Mouse (Mus musculus): ENCODE data around the gene Gstp2. TPM values are rescaled to one million over a fixed set of nuclear protein-coding genes. Genes with fewer than 3 reads are reported as not detected.
A peak's percentile ranks its signal among the peaks of the same experiment; 100 is the strongest.

Gstp2 gene
- 24.3 and 35.8 TPM in 2 replicates for polyA plus RNA-seq (2015; fragmentation: Nextera tagmentation; extraction: Ambion mirVana)

GRCm38 (mm10) chr19:4045966-4046865, at the start of gene Gstp2:
Gene Gstp2 (minus strand): TSS chr19:4046023.
- H3K4me3 ChIP-seq (replicated peaks), result no peak within 1 kb of the TSS
- ATAC-seq, result peak; percentile 81
- no peaks in the 10 kb centered on the region for H3K9me3 ChIP-seq
- peak within 1 kb of the TSS; percentile 88 for H3K27ac ChIP-seq
- peak within 1 kb of the TSS; percentile 46 for H3K4me2 ChIP-seq (replicated peaks)
- no peaks in the 10 kb centered on the region for H3K27me3 ChIP-seq (replicated peaks)
- no peaks in the 10 kb centered on the region for H3K36me3 ChIP-seq
- 24% methylated on average over 16 of the region's 16 CpGs for WGBS
- peaks cover 8% of the 10 kb centered on the region for H3K4me1 ChIP-seq (replicated peaks)
- H3K9ac ChIP-seq, result no peak within 1 kb of the TSS; the same call in 1 of the 2 replicates

DNA sequence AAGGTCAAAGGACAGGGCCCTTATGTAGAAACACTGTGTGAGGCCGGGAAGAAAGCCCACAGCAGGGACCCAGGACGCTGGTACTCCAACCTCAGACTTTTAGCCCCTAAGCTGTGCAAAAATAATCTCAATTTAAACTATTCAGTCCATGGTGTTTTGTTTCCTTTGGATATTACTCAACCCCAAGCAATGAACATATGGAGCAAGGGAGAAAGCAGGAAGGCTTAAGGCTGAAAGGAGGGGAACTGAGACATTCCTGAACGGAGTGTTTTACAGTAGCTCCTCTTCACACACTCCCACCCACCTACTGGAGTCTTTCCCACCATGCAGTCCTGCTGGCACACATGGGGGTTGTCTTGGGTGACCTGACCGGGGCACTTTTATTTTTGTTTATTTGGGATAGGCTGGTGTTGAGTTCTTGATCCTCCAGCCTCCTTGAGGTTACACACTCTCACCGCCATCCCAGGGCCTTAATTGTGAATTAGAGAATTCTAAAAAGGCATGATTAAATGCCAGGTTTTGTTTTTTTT, 49.0 kb upstream of the Gstp2 start:
- H3K9ac ChIP-seq, result no peak overlapping the region
- no peaks in the 10 kb centered on the region for H3K9me3 ChIP-seq
- H3K4me3 ChIP-seq (replicated peaks), result no peak overlapping the region
- no peak for ATAC-seq
- H3K4me1 ChIP-seq (replicated peaks), result peaks cover 25% of the 10 kb centered on the region
- H3K4me2 ChIP-seq (replicated peaks), result no peak overlapping the region
- no peaks in the 10 kb centered on the region for H3K27me3 ChIP-seq (replicated peaks)
- WGBS, result 80% methylated on average over 5 of the region's 5 CpGs
- no peaks in the 10 kb centered on the region for H3K36me3 ChIP-seq
- no peak overlapping the region for H3K27ac ChIP-seq

DNA sequence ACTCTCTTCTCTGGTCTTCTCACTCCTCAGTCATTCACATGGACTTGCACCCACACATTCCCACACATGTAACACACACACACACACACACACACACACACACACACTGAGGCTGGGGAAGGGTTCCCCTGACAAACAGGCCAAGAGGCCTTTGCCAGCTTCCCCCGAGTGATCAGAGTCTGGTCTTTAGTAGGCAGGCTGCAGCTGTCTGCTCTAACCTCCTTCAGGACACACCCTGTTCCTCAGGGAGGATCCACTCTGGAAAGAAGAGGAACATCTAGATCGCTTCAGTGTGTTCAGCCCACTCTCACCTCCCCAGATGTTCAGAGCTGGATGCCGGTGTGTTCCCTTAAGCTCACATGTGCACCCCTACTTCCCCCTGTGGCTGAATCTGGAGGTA, 48.5 kb upstream of the Gstp2 start:
- ATAC-seq, result no peak

GRCm38 (mm10) chr19:4093772-4094171, 47.9 kb upstream of the Gstp2 start:
- no peaks in the 10 kb centered on the region for H3K27me3 ChIP-seq (replicated peaks)
- 64% methylated on average over 7 of the region's 7 CpGs for WGBS
- no peak overlapping the region for H3K9ac ChIP-seq
- ATAC-seq, result no peak
- no peak overlapping the region for H3K4me3 ChIP-seq (replicated peaks)
- H3K4me2 ChIP-seq (replicated peaks), result no peak overlapping the region
- H3K27ac ChIP-seq, result no peak overlapping the region
- no peaks in the 10 kb centered on the region for H3K9me3 ChIP-seq
- peaks cover 14% of the 10 kb centered on the region for H3K4me1 ChIP-seq (replicated peaks)
- no peaks in the 10 kb centered on the region for H3K36me3 ChIP-seq

More for the DNA sequence above, 48.5 kb upstream of the Gstp2 start:
- WGBS, result 69% methylated on average over 3 of the region's 3 CpGs
- no peaks in the 10 kb centered on the region for H3K36me3 ChIP-seq
- no peak overlapping the region for H3K4me2 ChIP-seq (replicated peaks)
- no peaks in the 10 kb centered on the region for H3K9me3 ChIP-seq
- no peaks in the 10 kb centered on the region for H3K27me3 ChIP-seq (replicated peaks)
- H3K27ac ChIP-seq, result no peak overlapping the region
- H3K9ac ChIP-seq, result 0 out of 2 replicates have a peak overlapping the region, but pooled peaks have one; percentile 17
- no peak overlapping the region for H3K4me3 ChIP-seq (replicated peaks)
- H3K4me1 ChIP-seq (replicated peaks), result peaks cover 20% of the 10 kb centered on the region

DNA sequence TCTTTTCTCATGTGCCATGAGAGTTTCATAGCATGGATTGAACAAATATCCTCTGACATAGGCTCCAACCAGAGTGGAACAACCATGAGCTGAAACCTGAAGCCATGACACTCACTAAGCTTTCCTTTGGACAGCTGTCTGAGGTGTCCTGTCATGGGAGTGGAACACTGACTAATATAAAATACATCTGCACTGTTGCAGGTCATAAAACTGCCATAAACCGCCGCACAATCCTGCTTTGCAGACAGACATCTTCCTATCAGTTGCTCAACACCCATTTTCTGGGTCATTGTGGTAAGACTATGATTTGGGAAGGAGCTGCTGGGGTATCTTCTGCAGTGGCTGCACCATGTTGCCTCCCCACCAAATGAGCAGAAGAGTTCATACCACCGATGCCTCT, 46.9 kb upstream of the Gstp2 start:
- Histone ChIP-seq H3K9ac (no peak overlapping the region), H3K4me2 (replicated peaks) (no peak overlapping the region), H3K9me3 (no peaks in the 10 kb centered on the region), H3K27ac (no peak overlapping the region), H3K36me3 (no peaks in the 10 kb centered on the region), H3K27me3 (replicated peaks) (no peaks in the 10 kb centered on the region), H3K4me3 (replicated peaks) (no peak overlapping the region), H3K4me1 (replicated peaks) (peaks cover 6% of the 10 kb centered on the region)
- WGBS, result 69% methylated on average over 3 of the region's 3 CpGs
- no peak for ATAC-seq

DNA sequence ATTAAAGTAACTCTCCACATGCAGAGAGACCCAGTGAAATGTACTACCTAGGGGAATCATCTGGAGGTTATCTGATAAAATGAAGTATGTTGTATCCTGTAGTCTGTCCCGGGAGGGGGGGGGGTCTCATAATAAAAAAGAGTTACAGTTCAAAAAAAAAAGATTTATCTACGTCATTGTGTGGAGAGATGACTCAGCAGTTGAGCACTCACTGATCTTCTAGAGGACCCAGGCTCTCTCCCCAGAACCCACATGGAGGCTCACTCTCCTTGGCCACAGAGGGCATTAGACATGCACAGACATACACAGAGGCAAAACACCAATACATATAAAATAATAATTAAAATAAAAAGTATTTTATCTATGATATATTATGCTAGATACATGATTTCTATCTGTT, 45.6 kb upstream of the Gstp2 start:
- no peak overlapping the region for H3K27ac ChIP-seq
- peaks cover 2% of the 10 kb centered on the region; the same call in 1 of the 2 replicates for H3K4me1 ChIP-seq (replicated peaks)
- ATAC-seq, result no peak
- no peaks in the 10 kb centered on the region for H3K27me3 ChIP-seq (replicated peaks)
- 68% methylated on average over 2 of the region's 2 CpGs for WGBS
- H3K9me3 ChIP-seq, result no peaks in the 10 kb centered on the region
- H3K4me2 ChIP-seq (replicated peaks), result no peak overlapping the region
- H3K4me3 ChIP-seq (replicated peaks), result no peak overlapping the region
- H3K36me3 ChIP-seq, result no peaks in the 10 kb centered on the region
- H3K9ac ChIP-seq, result no peak overlapping the region

DNA sequence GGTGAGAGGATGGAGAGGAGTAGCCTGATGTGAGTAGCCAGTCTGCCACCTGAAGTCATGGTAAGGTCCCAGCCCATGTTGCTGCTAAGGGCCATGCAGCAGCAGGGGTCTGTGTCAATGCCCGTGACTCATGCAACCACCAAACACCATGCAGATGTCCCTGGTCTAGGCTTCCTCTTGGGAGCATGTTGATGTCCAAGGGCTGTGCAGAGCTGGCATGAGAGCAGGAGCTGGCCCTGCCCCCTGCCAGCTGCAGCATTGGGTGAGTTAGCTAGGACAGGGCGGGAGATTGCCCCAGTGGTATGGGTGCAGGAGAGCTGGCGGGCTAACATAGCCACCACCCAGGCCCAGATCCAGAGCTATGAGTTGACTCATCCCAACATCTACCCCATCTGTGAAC, 44.6 kb upstream of the Gstp2 start:
- no peak overlapping the region for H3K4me2 ChIP-seq (replicated peaks)
- H3K27me3 ChIP-seq (replicated peaks), result no peaks in the 10 kb centered on the region
- H3K4me3 ChIP-seq (replicated peaks), result no peak overlapping the region
- ATAC-seq, result no peak
- no peaks in the 10 kb centered on the region for H3K4me1 ChIP-seq (replicated peaks)
- no peaks in the 10 kb centered on the region for H3K36me3 ChIP-seq
- H3K27ac ChIP-seq, result no peak overlapping the region
- 88% methylated on average over 3 of the region's 3 CpGs for WGBS
- no peak overlapping the region for H3K9ac ChIP-seq
- H3K9me3 ChIP-seq, result no peaks in the 10 kb centered on the region

- no peaks in the 10 kb centered on the region for H3K9me3 ChIP-seq
- H3K4me1 ChIP-seq (replicated peaks), result 0 out of 2 replicates have a peak, but pooled peaks cover under 1% of the 10 kb centered on the region
- ATAC-seq, result no peak
- 78% methylated on average over 6 of the region's 6 CpGs for WGBS
- H3K9ac ChIP-seq, result no peak overlapping the region
- H3K27me3 ChIP-seq (replicated peaks), result no peaks in the 10 kb centered on the region
- H3K27ac ChIP-seq, result no peak overlapping the region
- H3K4me2 ChIP-seq (replicated peaks), result no peak overlapping the region
- H3K4me3 ChIP-seq (replicated peaks), result no peak overlapping the region
- no peaks in the 10 kb centered on the region for H3K36me3 ChIP-seq
These were observed 43.3 kb upstream of the Gstp2 start for GRCm38 (mm10) chr19:4089128-4089527.

DNA sequence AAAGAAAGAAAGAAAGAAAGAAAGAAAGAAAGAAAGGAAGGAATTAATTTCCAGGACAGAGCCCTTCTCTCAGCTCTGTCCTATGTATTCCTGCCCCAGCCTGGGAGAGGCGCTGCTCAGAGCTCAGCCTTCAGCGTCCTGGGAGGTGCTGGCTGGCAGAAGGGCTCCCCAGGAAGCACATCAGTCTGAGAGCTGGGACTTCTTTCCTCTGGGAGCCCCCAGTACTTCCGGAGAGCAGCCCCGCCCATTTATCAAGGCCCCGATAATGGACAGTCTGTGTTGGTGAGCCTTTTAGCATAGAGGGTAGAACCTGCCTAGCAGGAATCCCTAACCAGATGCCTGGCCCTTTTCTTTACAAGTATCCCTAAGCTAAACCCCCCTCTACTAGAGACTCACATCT, 42.3 kb upstream of the Gstp2 start:
- no peak overlapping the region for H3K4me2 ChIP-seq (replicated peaks)
- H3K36me3 ChIP-seq, result no peaks in the 10 kb centered on the region
- H3K9me3 ChIP-seq, result no peaks in the 10 kb centered on the region
- 43% methylated on average over 5 of the region's 5 CpGs for WGBS
- no peak overlapping the region for H3K9ac ChIP-seq
- ATAC-seq, result 0 out of 2 replicates have a peak, but pooled peaks have one; percentile 27
- 0 out of 2 replicates have a peak, but pooled peaks cover 4% of the 10 kb centered on the region for H3K4me1 ChIP-seq (replicated peaks)
- no peak overlapping the region for H3K27ac ChIP-seq
- no peak overlapping the region for H3K4me3 ChIP-seq (replicated peaks)
- H3K27me3 ChIP-seq (replicated peaks), result no peaks in the 10 kb centered on the region

DNA sequence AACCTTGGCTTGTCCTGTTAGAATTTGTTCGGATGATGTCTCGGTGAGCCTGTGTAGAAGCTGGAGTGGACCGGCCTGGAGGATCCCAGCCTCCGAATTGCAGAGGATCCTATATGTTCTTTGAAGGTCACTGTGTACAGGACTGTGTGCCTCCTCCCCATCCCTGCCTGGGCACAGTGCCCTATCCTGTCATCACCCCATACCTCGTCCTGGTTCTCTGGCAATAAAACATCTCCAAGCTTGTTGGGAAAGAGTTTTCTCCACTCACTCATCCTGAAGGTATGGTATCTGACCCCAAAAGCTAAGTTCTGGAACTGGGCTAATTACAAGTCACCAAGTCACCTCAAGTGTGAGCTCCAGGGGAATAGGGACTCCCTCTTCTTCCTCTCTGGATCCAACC, 41.3 kb upstream of the Gstp2 start:
- Histone ChIP-seq H3K27ac (no peak overlapping the region), H3K4me3 (replicated peaks) (no peak overlapping the region), H3K27me3 (replicated peaks) (no peaks in the 10 kb centered on the region), H3K9ac (no peak overlapping the region), H3K4me1 (replicated peaks) (0 out of 2 replicates have a peak, but pooled peaks cover 4% of the 10 kb centered on the region), H3K4me2 (replicated peaks) (no peak overlapping the region), H3K9me3 (no peaks in the 10 kb centered on the region), H3K36me3 (no peaks in the 10 kb centered on the region)
- 86% methylated on average over 5 of the region's 5 CpGs for WGBS
- no peak for ATAC-seq

- no peak for ATAC-seq
- Histone ChIP-seq H3K4me2 (replicated peaks) (no peak overlapping the region), H3K36me3 (no peaks in the 10 kb centered on the region), H3K9ac (no peak overlapping the region), H3K9me3 (no peaks in the 10 kb centered on the region), H3K4me1 (replicated peaks) (0 out of 2 replicates have a peak, but pooled peaks cover 4% of the 10 kb centered on the region), H3K27me3 (replicated peaks) (no peaks in the 10 kb centered on the region), H3K27ac (no peak overlapping the region), H3K4me3 (replicated peaks) (no peak overlapping the region)
- WGBS, result 88% methylated on average over 15 of the region's 15 CpGs
These were observed 40.3 kb upstream of the Gstp2 start for GRCm38 (mm10) chr19:4086156-4086555.

GRCm38 (mm10) chr19:4084984-4085383, 39.2 kb upstream of the Gstp2 start:
- ATAC-seq, result no peak

More at GRCm38 (mm10) chr19:4084984-4085383, 39.2 kb upstream of the Gstp2 start:
- Histone ChIP-seq H3K36me3 (no peaks in the 10 kb centered on the region), H3K4me2 (replicated peaks) (no peak overlapping the region), H3K27me3 (replicated peaks) (no peaks in the 10 kb centered on the region), H3K9ac (no peak overlapping the region), H3K9me3 (no peaks in the 10 kb centered on the region), H3K4me3 (replicated peaks) (no peak overlapping the region), H3K4me1 (replicated peaks) (0 out of 2 replicates have a peak, but pooled peaks cover 4% of the 10 kb centered on the region), H3K27ac (no peak overlapping the region)
- WGBS, result 80% methylated on average over 1 of the region's 1 CpGs
